Mouse (Mus musculus) E14TG2a.4 (cell line): Measurements from ENCODE around the gene Zfhx3.

Experiments
- H3K27me3 ChIP-seq: 2 replicates; pipeline ENCODE4 v1.6.1; 2014; ENCODE audit warnings: low read length, control low read depth; ENCODE audit not compliant: insufficient read depth
- H3K36me3 ChIP-seq: 2 replicates; pipeline ENCODE4 v1.6.1; 2014; ENCODE audit warnings: low read length, control low read depth; ENCODE audit not compliant: insufficient read depth
- H3K4me1 ChIP-seq: replicated peaks from 2 replicates; pipeline ENCODE4 v1.6.1; 2014; ENCODE audit warnings: low read depth, low read length, control low read depth
- H3K4me3 ChIP-seq: replicated peaks from 2 replicates; pipeline ENCODE4 v1.5.1; 2014; ENCODE audit warnings: mild to moderate bottlenecking, low read length
- H3K9me3 ChIP-seq: 2 replicates; pipeline ENCODE4 v1.6.1; 2014; ENCODE audit warnings: low read length, control low read depth
- CTCF ChIP-seq: conservative IDR thresholded peaks from 2 replicates; pipeline ENCODE4 v1.5.1; 2014; ENCODE audit warnings: low read length
- NANOG ChIP-seq: IDR thresholded peaks from 2 replicates; pipeline ENCODE4 v1.6.1; 2014; ENCODE audit warnings: borderline replicate concordance, low read length, mixed read lengths
- POU5F1 ChIP-seq: IDR thresholded peaks from 2 replicates; pipeline ENCODE4 v1.6.1; 2014; ENCODE audit warnings: low read length, borderline replicate concordance

Gene Zfhx3

DNA sequence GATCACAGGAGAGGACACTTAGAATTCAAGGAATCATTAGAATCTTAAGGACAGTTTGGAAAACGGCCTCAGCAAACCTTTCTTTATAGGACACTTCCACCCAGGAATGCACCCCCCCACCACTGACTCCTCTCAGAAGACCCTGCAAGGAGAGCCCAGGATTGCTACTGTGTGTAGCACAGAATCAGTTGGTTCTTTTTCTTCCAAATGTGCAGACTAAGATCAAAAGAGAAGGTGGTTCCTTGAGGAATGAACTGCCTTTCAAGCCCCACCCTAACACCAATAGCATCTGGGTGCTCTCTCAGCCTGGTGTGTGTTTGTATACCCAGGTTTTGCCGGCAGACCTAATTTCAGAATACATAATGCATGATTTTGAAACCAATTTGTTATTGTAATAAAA lies 279.6 kb downstream of the Zfhx3 start:
- TF ChIP-seq NANOG (no peak), CTCF (no peak), POU5F1 (no peak)
- H3K4me3 ChIP-seq: no peak overlapping the region

GRCm38 (mm10) chr8:108232326-108232725 lies 289.9 kb downstream of the Zfhx3 start:
- Histone ChIP-seq H3K27me3 (no peaks in the 10 kb centered on the region), H3K4me3 (no peak overlapping the region), H3K9me3 (no peaks in the 10 kb centered on the region), H3K36me3 (no peaks in the 10 kb centered on the region), H3K4me1 (no peaks in the 10 kb centered on the region)
- TF ChIP-seq NANOG (no peak), CTCF (no peak), POU5F1 (no peak)

More for the DNA sequence above, 279.6 kb downstream of the Zfhx3 start:
- Histone ChIP-seq H3K36me3 (no peaks in the 10 kb centered on the region), H3K4me1 (peaks cover 11% of the 10 kb centered on the region), H3K9me3 (no peaks in the 10 kb centered on the region), H3K27me3 (no peaks in the 10 kb centered on the region)

GRCm38 (mm10) chr8:108234481-108234880 lies 292.0 kb downstream of the Zfhx3 start:
- Histone ChIP-seq H3K27me3 (no peaks in the 10 kb centered on the region), H3K36me3 (no peaks in the 10 kb centered on the region), H3K9me3 (no peaks in the 10 kb centered on the region), H3K4me1 (no peaks in the 10 kb centered on the region), H3K4me3 (no peak overlapping the region)
- no peak for TF ChIP-seq NANOG
- no peak for TF ChIP-seq CTCF
- TF ChIP-seq POU5F1: no peak

DNA sequence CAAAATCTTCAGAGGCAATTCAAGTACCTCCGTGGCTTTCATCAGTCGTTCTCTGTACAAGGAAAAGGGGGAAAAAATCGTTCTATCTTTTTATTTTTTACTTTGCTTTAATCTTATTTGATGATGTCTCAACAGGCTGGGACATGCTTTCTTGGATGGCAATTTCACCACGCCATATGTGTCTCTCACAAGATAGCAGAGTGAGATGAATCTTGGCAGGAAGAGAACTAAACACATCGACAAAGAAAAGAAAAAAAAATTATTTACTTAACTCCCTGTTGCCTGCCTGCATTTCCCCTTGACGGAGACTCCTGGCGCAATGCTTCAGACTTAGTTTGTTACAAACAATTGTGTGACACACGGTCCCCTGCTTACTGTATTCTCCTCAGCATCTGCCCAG lies 294.3 kb downstream of the Zfhx3 start:
- Histone ChIP-seq H3K36me3 (no peaks in the 10 kb centered on the region), H3K27me3 (no peaks in the 10 kb centered on the region; the same call in 1 of the 2 replicates), H3K4me3 (no peak overlapping the region), H3K9me3 (no peaks in the 10 kb centered on the region), H3K4me1 (no peaks in the 10 kb centered on the region)
- TF ChIP-seq NANOG (no peak), POU5F1 (no peak), CTCF (no peak)

DNA sequence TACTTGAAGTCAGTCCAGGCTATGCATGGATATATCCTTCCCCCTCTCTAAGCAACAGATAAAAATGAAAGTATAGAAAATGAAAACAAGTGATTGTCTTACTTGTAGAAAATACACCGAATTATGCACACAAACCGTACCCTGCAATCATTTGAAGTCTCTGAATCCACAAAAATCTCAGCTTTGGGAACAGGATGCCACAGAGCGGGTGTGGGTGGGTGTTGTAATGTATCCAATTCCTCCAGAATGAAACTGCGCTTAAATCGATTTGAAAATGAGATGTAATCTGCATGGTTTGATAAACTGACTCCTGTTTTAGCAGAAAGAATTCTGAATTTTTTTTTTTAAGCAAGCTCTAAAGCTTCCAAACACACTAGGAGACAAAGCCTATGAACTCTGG lies 297.1 kb downstream of the Zfhx3 start:
- TF ChIP-seq NANOG: no peak
- no peak for TF ChIP-seq POU5F1
- TF ChIP-seq CTCF: no peak
- Histone ChIP-seq H3K27me3 (no peaks in the 10 kb centered on the region; the same call in 1 of the 2 replicates), H3K36me3 (no peaks in the 10 kb centered on the region), H3K4me1 (no peaks in the 10 kb centered on the region), H3K9me3 (no peaks in the 10 kb centered on the region), H3K4me3 (no peak overlapping the region)

GRCm38 (mm10) chr8:108241041-108241690 lies 298.7 kb downstream of the Zfhx3 start:
- no peak for TF ChIP-seq CTCF
- no peak for TF ChIP-seq POU5F1
- H3K4me1 ChIP-seq: no peaks in the 10 kb centered on the region
- no peaks in the 10 kb centered on the region for H3K9me3 ChIP-seq
- H3K27me3 ChIP-seq: no peaks in the 10 kb centered on the region; the same call in 1 of the 2 replicates
- H3K36me3 ChIP-seq: no peaks in the 10 kb centered on the region
- no peak overlapping the region for H3K4me3 ChIP-seq

GRCm38 (mm10) chr8:108243270-108243669 lies 300.8 kb downstream of the Zfhx3 start:
- Histone ChIP-seq H3K4me1 (no peaks in the 10 kb centered on the region), H3K9me3 (no peaks in the 10 kb centered on the region), H3K27me3 (no peaks in the 10 kb centered on the region; the same call in 1 of the 2 replicates), H3K4me3 (no peak overlapping the region), H3K36me3 (no peaks in the 10 kb centered on the region)
- TF ChIP-seq POU5F1 (no peak), CTCF (no peak), NANOG (no peak)

DNA sequence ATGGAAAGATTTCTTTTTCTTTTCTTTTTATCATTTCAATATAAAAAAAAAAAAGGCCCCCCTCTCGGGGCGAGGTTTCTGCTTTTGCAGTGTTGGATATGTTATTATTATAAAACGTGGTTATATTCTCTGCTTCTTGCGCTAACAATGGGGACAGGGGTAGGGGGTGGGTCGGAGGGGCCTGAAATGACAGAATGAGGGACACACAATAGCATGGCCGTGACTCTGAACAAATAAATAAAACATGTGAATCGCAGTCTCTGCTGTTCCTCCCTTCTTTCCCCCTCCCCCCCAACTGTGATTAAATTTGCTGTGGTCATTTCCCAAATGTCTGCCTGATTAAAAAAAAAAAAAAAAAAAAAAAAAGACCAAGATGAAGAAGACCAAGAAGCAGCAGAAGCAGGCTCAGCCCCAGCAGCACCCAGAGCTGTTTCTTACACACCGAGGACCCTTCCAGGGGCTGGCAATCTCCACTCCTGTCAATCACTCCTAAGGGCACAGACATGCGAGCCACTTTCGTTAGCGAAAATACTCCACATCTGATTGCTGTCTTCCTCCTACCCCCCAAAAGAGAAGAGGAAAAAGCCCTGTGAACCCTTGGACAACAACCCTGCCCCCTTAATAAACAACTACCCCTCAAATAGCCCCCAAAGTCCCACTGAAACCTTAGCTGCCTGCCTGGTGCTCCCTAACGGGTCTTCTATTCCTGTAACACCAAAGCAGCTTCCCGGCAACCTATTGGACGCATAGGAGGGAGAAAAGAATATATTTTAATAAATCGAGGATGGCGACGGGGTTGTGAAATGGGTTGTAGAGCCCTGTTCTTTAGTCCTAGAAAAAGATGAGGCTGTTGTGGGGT lies 302.4 kb downstream of the Zfhx3 start:
- no peaks in the 10 kb centered on the region for H3K4me1 ChIP-seq
- H3K36me3 ChIP-seq: no peaks in the 10 kb centered on the region
- no peaks in the 10 kb centered on the region for H3K9me3 ChIP-seq
- H3K4me3 ChIP-seq: no peak overlapping the region
- TF ChIP-seq CTCF (no peak), NANOG (no peak), POU5F1 (no peak)
- H3K27me3 ChIP-seq: no peaks in the 10 kb centered on the region; the same call in 1 of the 2 replicates

DNA sequence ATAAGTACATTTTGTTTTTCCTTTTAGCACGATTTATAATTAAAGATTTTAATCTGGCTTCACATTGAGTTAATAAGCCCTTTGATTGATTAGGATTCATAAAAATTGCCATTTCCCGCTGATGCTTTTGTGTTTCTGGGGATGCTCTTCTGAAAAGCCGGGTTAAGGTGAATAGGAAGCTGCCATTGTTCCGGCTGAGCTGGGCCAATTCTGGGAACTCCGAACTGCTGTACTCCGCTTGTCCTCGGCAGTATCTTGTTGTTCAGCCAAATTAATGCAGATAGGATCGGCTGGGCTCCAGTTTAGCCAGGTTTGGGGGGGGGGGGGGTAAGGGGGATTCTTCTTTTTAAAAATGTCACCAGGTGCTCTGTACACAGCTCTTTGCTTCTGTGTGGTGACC lies 303.1 kb downstream of the Zfhx3 start:
- H3K36me3 ChIP-seq: no peaks in the 10 kb centered on the region

More for the DNA sequence above, 303.1 kb downstream of the Zfhx3 start:
- TF ChIP-seq NANOG (no peak), CTCF (no peak), POU5F1 (no peak)
- Histone ChIP-seq H3K4me1 (no peaks in the 10 kb centered on the region), H3K9me3 (no peaks in the 10 kb centered on the region), H3K27me3 (no peaks in the 10 kb centered on the region; the same call in 1 of the 2 replicates), H3K4me3 (no peak overlapping the region)
